Mouse (Mus musculus): Measurements from ENCODE around the gene Aebp2. TPM values are rescaled to one million over a fixed set of nuclear protein-coding genes. Genes with fewer than 3 reads are reported as not detected.

Gene Aebp2
- polyA plus RNA-seq, 1 experiment = 47.9 TPM

- no peak for TF ChIP-seq GATA1 (IDR thresholded peaks at IDR 0.05; ENCODE audit: low read length)
Measured at GRCm38 (mm10) chr6:140629176-140629859, 6.9 kb downstream of the Aebp2 start.

GRCm38 (mm10) chr6:140630306-140630705, 7.8 kb downstream of the Aebp2 start:
- no peak for TF ChIP-seq GATA1 (IDR thresholded peaks at IDR 0.05; ENCODE audit: low read length)

- TF ChIP-seq GATA1 (IDR thresholded peaks at IDR 0.05; ENCODE audit: low read length) = no peak
Measured at GRCm38 (mm10) chr6:140633616-140634015, 11.2 kb downstream of the Aebp2 start.

- no peak for TF ChIP-seq GATA1 (IDR thresholded peaks at IDR 0.05; ENCODE audit: low read length)
Measured at GRCm38 (mm10) chr6:140636290-140636689, 13.8 kb downstream of the Aebp2 start.

GRCm38 (mm10) chr6:140642010-140642409, 19.5 kb downstream of the Aebp2 start:
- no peak for TF ChIP-seq GATA1 (IDR thresholded peaks at IDR 0.05; ENCODE audit: low read length)

GRCm38 (mm10) chr6:140642655-140643054, 20.2 kb downstream of the Aebp2 start:
- TF ChIP-seq GATA1 (IDR thresholded peaks at IDR 0.05; ENCODE audit: low read length) = no peak

- TF ChIP-seq GATA1 (IDR thresholded peaks at IDR 0.05; ENCODE audit: low read length) = no peak
Measured at GRCm38 (mm10) chr6:140645931-140646330, 23.5 kb downstream of the Aebp2 start.

GRCm38 (mm10) chr6:140646892-140647291, 24.4 kb downstream of the Aebp2 start:
- no peak for TF ChIP-seq GATA1 (IDR thresholded peaks at IDR 0.05; ENCODE audit: low read length)

- TF ChIP-seq GATA1 (IDR thresholded peaks at IDR 0.05; ENCODE audit: low read length) = no peak
Measured at GRCm38 (mm10) chr6:140649812-140650211, 27.3 kb downstream of the Aebp2 start.

GRCm38 (mm10) chr6:140651923-140652322, 29.5 kb downstream of the Aebp2 start:
- no peak for TF ChIP-seq GATA1 (IDR thresholded peaks at IDR 0.05; ENCODE audit: low read length)

GRCm38 (mm10) chr6:140655451-140655850, 33.0 kb downstream of the Aebp2 start:
- TF ChIP-seq GATA1 (IDR thresholded peaks at IDR 0.05; ENCODE audit: low read length) = no peak

GRCm38 (mm10) chr6:140656991-140657390, 34.5 kb downstream of the Aebp2 start:
- TF ChIP-seq GATA1 (IDR thresholded peaks at IDR 0.05; ENCODE audit: low read length) = no peak

GRCm38 (mm10) chr6:140657920-140658522, 35.6 kb downstream of the Aebp2 start:
- no peak for TF ChIP-seq GATA1 (IDR thresholded peaks at IDR 0.05; ENCODE audit: low read length)

GRCm38 (mm10) chr6:140661111-140661510, 38.6 kb downstream of the Aebp2 start:
- TF ChIP-seq GATA1 (IDR thresholded peaks at IDR 0.05; ENCODE audit: low read length) = no peak

GRCm38 (mm10) chr6:140661777-140662176, 39.3 kb downstream of the Aebp2 start:
- TF ChIP-seq GATA1 (IDR thresholded peaks at IDR 0.05; ENCODE audit: low read length) = no peak

GRCm38 (mm10) chr6:140662290-140662689, 39.8 kb downstream of the Aebp2 start:
- no peak for TF ChIP-seq GATA1 (IDR thresholded peaks at IDR 0.05; ENCODE audit: low read length)

GRCm38 (mm10) chr6:140664611-140665010, 42.1 kb downstream of the Aebp2 start:
- no peak for TF ChIP-seq GATA1 (IDR thresholded peaks at IDR 0.05; ENCODE audit: low read length)
